Mouse (Mus musculus): ENCODE measurements around the gene Ddah1. TPM values are rescaled to one million over a fixed set of nuclear protein-coding genes. Genes with fewer than 3 reads are reported as not detected.

Gene Ddah1
- polyA plus RNA-seq, 1 experiment from 2014 or later, result 45.1 TPM

DNA sequence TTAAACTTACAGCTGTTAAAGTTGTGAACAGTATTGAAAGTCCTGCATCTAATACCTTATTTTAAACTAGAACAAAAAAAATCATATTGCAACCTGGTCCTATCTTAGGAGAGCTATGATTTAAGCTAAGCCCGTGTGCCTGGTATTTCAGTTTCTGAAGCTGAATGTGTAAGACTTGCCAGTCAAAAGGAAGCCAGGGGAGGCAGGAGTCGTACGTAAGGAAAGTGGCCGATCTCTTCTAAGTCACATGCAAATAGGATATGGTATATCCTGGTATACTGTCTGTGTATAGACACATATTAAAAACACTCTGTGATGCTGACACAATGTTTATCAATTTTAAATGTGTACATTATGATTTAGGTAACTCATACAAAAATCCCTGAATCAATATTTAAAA is 47.4 kb downstream of the Ddah1 start:
- ATAC-seq, result no peak

GRCm38 (mm10) chr3:145806502-145806901 is 48.0 kb downstream of the Ddah1 start:
- no peak overlapping the region for H3K4me3 ChIP-seq (ENCODE audit: low read depth, low read length)
- no peak overlapping the region for H3K27ac ChIP-seq (ENCODE audit: low read depth)
- ATAC-seq (no peak), DNase-seq (no peak)
- no peak overlapping the region for H3K4me2 ChIP-seq (ENCODE audit: low read depth, low read length)
- H3K36me3 ChIP-seq (replicated peaks; ENCODE audit: insufficient read depth, low read length), result no peaks in the 10 kb centered on the region
- WGBS (ENCODE audit: insufficient replicate concordance), result 57% methylated on average over 5 of the region's 5 CpGs
- H3K9ac ChIP-seq (replicated peaks), result no peak overlapping the region
- H3K4me1 ChIP-seq (ENCODE audit: insufficient read depth), result no peaks in the 10 kb centered on the region
- no peak for TF ChIP-seq EP300 (IDR thresholded peaks at IDR 0.05; ENCODE audit: low read depth)
- no peaks in the 10 kb centered on the region for H3K9me3 ChIP-seq (ENCODE audit: low read length)
- H3K27me3 ChIP-seq (ENCODE audit: insufficient read depth, low read length), result no peaks in the 10 kb centered on the region

More for the DNA sequence above, 47.4 kb downstream of the Ddah1 start:
- Histone ChIP-seq H3K4me1 (ENCODE audit: insufficient read depth) (no peaks in the 10 kb centered on the region), H3K27ac (ENCODE audit: low read depth) (no peak overlapping the region), H3K27me3 (ENCODE audit: insufficient read depth, low read length) (no peaks in the 10 kb centered on the region), H3K9ac (replicated peaks) (no peak overlapping the region), H3K36me3 (replicated peaks; ENCODE audit: insufficient read depth, low read length) (no peaks in the 10 kb centered on the region), H3K4me2 (ENCODE audit: low read depth, low read length) (no peak overlapping the region), H3K4me3 (ENCODE audit: low read depth, low read length) (no peak overlapping the region), H3K9me3 (ENCODE audit: low read length) (no peaks in the 10 kb centered on the region)
- WGBS (ENCODE audit: insufficient replicate concordance), result 70% methylated on average over 4 of the region's 4 CpGs
- DNase-seq, result no peak
- no peak for TF ChIP-seq CTCF (IDR thresholded peaks at IDR 0.05; ENCODE audit: low read depth)
- TF ChIP-seq EP300 (IDR thresholded peaks at IDR 0.05; ENCODE audit: low read depth), result no peak

GRCm38 (mm10) chr3:145816807-145817206 is 58.3 kb downstream of the Ddah1 start:
- Histone ChIP-seq H3K27me3 (ENCODE audit: insufficient read depth, low read length) (no peaks in the 10 kb centered on the region), H3K36me3 (replicated peaks; ENCODE audit: insufficient read depth, low read length) (no peaks in the 10 kb centered on the region), H3K4me2 (ENCODE audit: low read depth, low read length) (no peak overlapping the region), H3K27ac (ENCODE audit: low read depth) (peak overlapping the region; percentile 53; the same call in 1 of the 2 replicates), H3K4me3 (ENCODE audit: low read depth, low read length) (no peak overlapping the region), H3K9me3 (ENCODE audit: low read length) (no peaks in the 10 kb centered on the region), H3K4me1 (ENCODE audit: insufficient read depth) (peaks cover 2% of the 10 kb centered on the region), H3K9ac (replicated peaks) (no peak overlapping the region)
- DNase-seq (no peak), ATAC-seq (peak; percentile 51)
- 53% methylated on average over 1 of the region's 1 CpGs for WGBS (ENCODE audit: insufficient replicate concordance)
- TF ChIP-seq CTCF (IDR thresholded peaks at IDR 0.05; ENCODE audit: low read depth), result no peak
- no peak; the same call in 1 of the 2 replicates for TF ChIP-seq EP300 (IDR thresholded peaks at IDR 0.05; ENCODE audit: low read depth)

DNA sequence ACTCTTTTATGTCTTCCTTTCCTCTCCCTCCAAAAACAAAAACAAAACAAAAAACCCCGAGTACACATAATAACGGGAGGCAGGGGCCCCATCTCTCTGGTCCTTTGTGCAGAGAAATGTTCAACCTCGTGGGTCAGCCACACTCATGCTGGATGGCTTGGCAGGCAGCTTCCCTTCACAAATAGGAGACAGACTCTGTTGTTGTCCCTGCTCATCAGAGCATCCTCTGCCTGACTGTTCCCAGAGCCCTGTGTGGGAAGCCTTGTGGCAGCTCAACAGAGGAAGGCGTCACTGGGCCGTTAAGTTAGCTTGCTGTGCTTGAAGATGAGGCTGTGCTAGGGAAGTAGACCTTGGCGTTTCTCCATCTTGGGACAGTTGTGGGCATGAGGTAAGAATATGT is 58.8 kb downstream of the Ddah1 start:
- 40% methylated on average over 6 of the region's 6 CpGs for WGBS (ENCODE audit: insufficient replicate concordance)
- Histone ChIP-seq H3K9ac (replicated peaks) (no peak overlapping the region), H3K36me3 (replicated peaks; ENCODE audit: insufficient read depth, low read length) (no peaks in the 10 kb centered on the region), H3K4me2 (ENCODE audit: low read depth, low read length) (no peak overlapping the region), H3K27ac (ENCODE audit: low read depth) (peak overlapping the region; percentile 53; the same call in 1 of the 2 replicates), H3K4me1 (ENCODE audit: insufficient read depth) (peaks cover 2% of the 10 kb centered on the region), H3K4me3 (ENCODE audit: low read depth, low read length) (no peak overlapping the region), H3K27me3 (ENCODE audit: insufficient read depth, low read length) (no peaks in the 10 kb centered on the region), H3K9me3 (ENCODE audit: low read length) (no peaks in the 10 kb centered on the region)
- ATAC-seq, result peak; percentile 33; the same call in 1 of the 2 replicates
- no peak for TF ChIP-seq EP300 (IDR thresholded peaks at IDR 0.05; ENCODE audit: low read depth)
- TF ChIP-seq CTCF (IDR thresholded peaks at IDR 0.05; ENCODE audit: low read depth), result no peak
- no peak for DNase-seq

GRCm38 (mm10) chr3:145820439-145820838 is 62.0 kb downstream of the Ddah1 start:
- Histone ChIP-seq H3K4me1 (ENCODE audit: insufficient read depth) (peaks cover 2% of the 10 kb centered on the region), H3K4me2 (ENCODE audit: low read depth, low read length) (no peak overlapping the region), H3K9me3 (ENCODE audit: low read length) (no peaks in the 10 kb centered on the region), H3K4me3 (ENCODE audit: low read depth, low read length) (no peak overlapping the region), H3K27me3 (ENCODE audit: insufficient read depth, low read length) (no peaks in the 10 kb centered on the region), H3K27ac (ENCODE audit: low read depth) (no peak overlapping the region), H3K36me3 (replicated peaks; ENCODE audit: insufficient read depth, low read length) (no peaks in the 10 kb centered on the region), H3K9ac (replicated peaks) (no peak overlapping the region)
- DNase-seq (no peak), ATAC-seq (peak; percentile 64)
- 27% methylated on average over 2 of the region's 2 CpGs for WGBS (ENCODE audit: insufficient replicate concordance)
- TF ChIP-seq EP300 (IDR thresholded peaks at IDR 0.05; ENCODE audit: low read depth), result no peak
- no peak for TF ChIP-seq CTCF (IDR thresholded peaks at IDR 0.05; ENCODE audit: low read depth)

DNA sequence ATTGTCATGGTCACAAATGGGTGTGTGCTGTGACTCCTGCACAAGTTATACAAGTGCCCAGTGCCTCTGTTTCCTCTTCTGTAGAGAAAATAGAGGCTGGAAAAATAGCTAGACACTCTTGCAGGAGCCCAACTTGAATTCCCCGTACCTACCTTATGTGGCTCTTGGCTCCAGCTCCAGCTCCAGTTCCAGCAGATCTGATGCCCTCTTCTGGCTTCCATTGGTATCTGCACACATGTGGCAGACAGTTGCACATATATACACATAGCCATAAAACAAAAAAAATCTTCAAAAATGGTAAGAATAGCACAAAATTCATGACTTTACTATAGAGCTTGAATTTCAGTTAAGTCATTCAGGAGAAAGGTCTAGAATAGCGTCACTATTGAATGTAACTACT is 62.5 kb downstream of the Ddah1 start:
- H3K4me3 ChIP-seq (ENCODE audit: low read depth, low read length), result no peak overlapping the region
- H3K4me1 ChIP-seq (ENCODE audit: insufficient read depth), result peaks cover 2% of the 10 kb centered on the region
- TF ChIP-seq CTCF (IDR thresholded peaks at IDR 0.05; ENCODE audit: low read depth), result peak; percentile 23; the same call in 1 of the 2 replicates
- no peak for TF ChIP-seq EP300 (IDR thresholded peaks at IDR 0.05; ENCODE audit: low read depth)
- H3K36me3 ChIP-seq (replicated peaks; ENCODE audit: insufficient read depth, low read length), result no peaks in the 10 kb centered on the region
- no peak overlapping the region for H3K27ac ChIP-seq (ENCODE audit: low read depth)
- no peak overlapping the region for H3K9ac ChIP-seq (replicated peaks)
- H3K27me3 ChIP-seq (ENCODE audit: insufficient read depth, low read length), result no peaks in the 10 kb centered on the region
- DNase-seq, result no peak
- no peaks in the 10 kb centered on the region for H3K9me3 ChIP-seq (ENCODE audit: low read length)
- 87% methylated on average over 2 of the region's 2 CpGs for WGBS (ENCODE audit: insufficient replicate concordance)
- no peak overlapping the region for H3K4me2 ChIP-seq (ENCODE audit: low read depth, low read length)
- no peak for ATAC-seq

DNA sequence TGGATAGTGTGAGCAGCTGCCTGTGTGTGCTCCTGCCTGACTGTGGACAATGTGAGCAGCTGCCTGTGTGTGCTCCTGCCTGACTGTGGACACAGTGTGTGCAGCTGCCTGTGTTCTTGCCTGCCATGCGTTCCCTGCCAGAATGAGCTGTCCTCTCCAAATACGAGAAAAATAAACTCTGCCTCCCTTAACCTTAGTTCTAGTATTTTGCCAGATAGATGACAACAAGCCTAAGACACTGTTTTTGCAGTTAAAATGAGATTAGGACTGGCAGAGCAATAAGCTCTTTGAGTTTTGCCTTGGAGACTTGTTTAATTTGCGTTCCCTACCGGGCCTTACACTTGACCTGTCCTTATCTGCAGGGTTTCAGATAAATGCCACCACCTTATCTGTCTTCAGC is 63.7 kb downstream of the Ddah1 start:
- 59% methylated on average over 4 of the region's 4 CpGs for WGBS (ENCODE audit: insufficient replicate concordance)
- Histone ChIP-seq H3K9me3 (ENCODE audit: low read length) (no peaks in the 10 kb centered on the region), H3K36me3 (replicated peaks; ENCODE audit: insufficient read depth, low read length) (no peaks in the 10 kb centered on the region), H3K27me3 (ENCODE audit: insufficient read depth, low read length) (no peaks in the 10 kb centered on the region), H3K4me2 (ENCODE audit: low read depth, low read length) (no peak overlapping the region), H3K4me1 (ENCODE audit: insufficient read depth) (peaks cover 2% of the 10 kb centered on the region), H3K4me3 (ENCODE audit: low read depth, low read length) (no peak overlapping the region), H3K27ac (ENCODE audit: low read depth) (no peak overlapping the region), H3K9ac (replicated peaks) (no peak overlapping the region)
- ATAC-seq (no peak), DNase-seq (no peak)
- TF ChIP-seq EP300 (IDR thresholded peaks at IDR 0.05; ENCODE audit: low read depth), result no peak
- TF ChIP-seq CTCF (IDR thresholded peaks at IDR 0.05; ENCODE audit: low read depth), result no peak
